Mouse (Mus musculus) thymus, postnatal 0 days (tissue): ENCODE measurements around the gene Pdzd11. TPM values are rescaled to one million over a fixed set of nuclear protein-coding genes. Genes with fewer than 3 reads are reported as not detected.
A peak's percentile ranks its signal among the peaks of the same experiment; 100 is the strongest.

Source experiments
- DNase-seq: peaks from one replicate; pipeline ENCODE4 v3.0.0-alpha.2; 2015; ENCODE audit warnings: low spot score
- polyA plus RNA-seq: library from polyadenylated mRNA; unstranded; fragments of >200 nt; fragmentation: Nextera tagmentation; extraction: Ambion mirVana; gene quantifications from 2 replicates; pipeline ENCODE4 v1.2.1, GENCODE M21; 2015

The Pdzd11 gene
- polyA plus RNA-seq, result 84.8 and 91.9 TPM in 2 replicates

DNA sequence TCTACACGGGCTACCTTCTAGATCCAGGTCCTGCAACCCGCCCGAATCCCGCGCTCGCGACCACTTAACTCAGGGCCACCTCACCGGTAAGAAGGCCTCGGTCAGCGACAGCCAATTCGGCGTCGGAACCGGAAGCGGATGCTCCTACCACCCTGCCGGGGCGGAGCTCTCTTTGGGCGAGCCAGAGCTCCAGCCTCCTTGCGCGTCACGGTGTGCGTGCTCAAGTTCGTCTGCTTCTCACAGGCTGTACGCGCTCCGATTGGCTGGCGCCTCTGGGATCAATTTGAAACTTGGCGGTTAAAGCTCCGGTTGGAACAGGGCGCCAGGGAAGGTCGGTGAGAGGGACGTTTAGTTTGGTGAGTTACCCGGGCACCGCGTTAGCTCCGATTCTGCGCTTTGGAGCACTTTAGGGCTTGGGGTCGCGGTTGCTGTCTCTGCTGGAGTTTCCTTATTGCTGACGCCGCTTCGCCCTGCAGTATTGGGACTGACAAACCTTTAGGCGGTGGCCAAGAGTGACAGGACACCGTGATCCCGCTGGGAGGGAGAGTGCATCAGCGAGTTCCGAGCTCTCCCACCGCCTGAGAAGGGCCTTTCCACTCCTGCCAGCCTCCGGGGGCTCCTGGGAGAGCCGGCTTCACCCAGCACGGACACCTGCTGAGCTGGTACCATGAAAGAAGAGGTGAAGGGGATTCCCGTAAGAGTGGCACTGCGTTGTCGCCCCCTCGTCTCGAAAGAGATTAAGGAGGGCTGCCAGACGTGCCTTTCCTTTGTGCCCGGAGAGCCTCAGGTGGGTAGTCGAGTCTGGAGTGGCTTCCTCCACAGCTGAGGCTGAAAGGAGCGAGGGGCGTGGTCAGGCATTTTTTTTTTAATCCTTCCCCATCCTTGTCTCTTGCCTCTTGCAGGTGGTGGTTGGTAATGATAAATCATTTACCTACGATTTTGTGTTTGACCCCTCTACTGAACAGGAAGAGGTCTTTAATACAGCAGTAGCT, at the start of gene Pdzd11:
TSS of gene Pdzd11 (minus strand) at position 767 of the 992 bp plus-strand sequence.
- DNase-seq, result peak; percentile 92

DNA sequence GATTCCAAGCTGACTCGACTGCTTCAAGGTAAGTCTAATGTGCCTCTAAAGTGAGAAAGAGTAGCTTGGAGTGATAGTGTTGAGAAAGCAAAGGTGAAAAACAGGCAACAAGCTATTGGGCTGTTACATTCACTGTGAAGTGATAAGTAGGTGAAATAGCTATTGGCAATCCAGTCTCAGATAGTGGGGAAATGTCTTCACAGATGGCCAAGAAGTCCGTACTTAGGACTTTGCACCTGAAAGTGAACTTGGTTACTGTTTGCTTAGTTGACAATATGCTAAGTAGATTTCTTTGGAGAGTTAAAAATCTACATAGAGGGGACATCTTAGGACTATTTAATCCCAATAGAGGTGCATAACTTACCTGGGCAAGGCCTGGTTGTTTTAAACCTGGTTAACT, 38.5 kb upstream of the Pdzd11 start:
- no peak for DNase-seq

DNA sequence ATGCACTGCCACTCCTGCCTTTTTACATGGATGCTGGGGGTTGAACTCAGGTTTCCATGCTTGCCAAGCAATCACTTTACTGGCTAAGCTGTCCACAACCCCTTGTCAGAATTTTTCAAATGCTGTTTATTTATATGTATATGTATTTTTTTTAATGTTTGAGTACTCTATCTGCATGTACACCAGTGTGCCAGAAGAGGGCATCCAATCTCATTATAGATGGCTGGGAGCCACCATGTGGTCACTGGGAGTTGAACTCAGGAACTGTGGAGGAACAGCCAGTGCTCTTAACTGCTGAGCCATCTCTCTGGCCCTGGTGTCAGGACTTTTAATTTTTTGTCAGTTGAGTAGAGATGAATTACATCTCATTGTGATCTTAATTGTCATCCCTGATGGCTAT, 26.5 kb upstream of the Pdzd11 start:
- no peak for DNase-seq

DNA sequence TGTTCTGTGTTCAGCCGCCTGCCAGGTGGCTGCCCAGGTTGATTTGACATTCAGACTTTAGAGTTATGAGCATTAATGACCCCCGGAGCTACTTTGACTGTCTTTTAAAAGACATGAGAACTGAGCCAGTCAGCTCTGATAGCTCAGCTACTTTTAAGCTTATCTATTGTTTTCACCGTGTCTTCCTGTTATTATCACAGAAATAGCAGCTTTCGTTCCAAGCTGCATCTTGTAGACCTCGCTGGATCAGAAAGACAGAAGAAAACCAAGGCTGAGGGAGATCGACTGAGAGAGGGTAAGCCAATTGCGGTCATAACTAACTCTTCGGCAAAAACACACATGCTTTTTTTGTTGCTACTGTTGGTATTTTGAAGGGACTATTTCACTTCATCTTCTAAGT, 12.1 kb upstream of the Pdzd11 start:
- no peak for DNase-seq

DNA sequence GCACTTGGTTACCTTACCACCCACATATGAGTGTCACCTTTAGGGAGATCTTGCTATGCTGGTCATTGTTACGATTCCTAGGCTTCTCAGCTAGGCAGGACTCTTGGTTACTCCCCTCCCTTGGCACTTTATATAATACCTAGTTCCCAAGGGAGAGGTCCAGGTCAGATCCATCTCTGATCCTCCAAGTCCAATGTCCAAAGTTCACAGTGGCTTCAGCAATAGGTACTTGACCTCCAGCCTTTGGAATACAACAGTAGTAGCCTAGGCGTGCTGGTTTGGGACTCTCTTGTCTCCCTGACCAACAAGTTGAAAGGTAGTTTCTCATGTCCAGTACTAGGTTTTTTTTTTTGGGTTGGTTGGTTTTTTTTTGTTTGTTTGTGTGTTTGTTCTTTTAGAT, 2.7 kb upstream of the Pdzd11 start:
- no peak for DNase-seq

DNA sequence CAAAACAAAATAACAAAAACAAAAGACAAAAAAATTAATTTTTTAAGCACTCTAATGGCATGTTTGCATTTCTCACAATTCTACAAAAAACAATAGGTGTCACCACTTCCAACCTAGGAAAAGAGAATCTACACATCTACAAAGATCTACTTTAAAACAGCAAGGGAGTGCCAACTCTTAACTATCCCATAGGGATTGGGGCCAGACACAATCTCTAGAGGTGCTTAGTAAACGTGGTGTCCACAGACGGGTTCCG, 894 bp downstream of the Pdzd11 start, which contains the start of gene Kif4:
TSS of gene Kif4 (plus strand) at position 192 of the 256 bp plus-strand sequence.
- DNase-seq, result no peak

DNA sequence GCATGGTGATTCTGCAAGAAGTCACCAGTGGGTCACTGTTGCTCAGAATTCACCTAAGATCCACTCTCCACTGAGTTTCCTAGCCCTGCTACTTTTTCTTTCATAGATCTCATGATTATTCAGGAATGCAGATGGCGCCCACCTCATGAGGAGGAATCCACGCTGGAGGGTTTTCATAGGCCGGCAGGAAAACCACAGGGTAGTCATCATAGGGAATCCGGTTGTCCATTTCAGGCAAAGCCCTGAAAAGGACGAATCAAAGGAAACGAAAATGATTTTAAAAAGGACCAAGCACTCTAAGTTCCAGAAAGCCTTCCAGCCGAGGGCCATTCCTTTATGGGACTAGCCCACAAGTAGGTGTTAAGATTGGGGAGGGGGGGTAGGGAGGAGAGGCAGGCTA, 1.2 kb downstream of the Pdzd11 start:
- no peak for DNase-seq

DNA sequence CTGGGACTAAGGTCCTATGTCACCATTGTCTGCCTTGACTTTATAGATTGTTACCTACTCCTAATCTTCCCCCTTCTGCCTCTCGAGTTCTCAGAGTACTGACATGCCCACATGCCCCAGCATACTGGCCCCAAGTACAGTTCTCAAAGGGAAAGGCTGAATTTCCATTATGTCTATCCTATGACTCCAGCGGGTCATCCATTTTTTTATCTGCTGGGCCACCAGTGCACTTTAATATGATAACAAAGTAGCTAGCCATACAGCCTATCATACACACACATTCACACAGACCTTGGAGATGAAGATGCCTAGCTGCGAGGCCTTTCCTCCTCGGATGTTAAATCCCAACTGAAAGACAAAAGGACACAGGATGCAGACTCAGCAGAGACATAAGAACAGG, 2.1 kb downstream of the Pdzd11 start:
- no peak for DNase-seq

DNA sequence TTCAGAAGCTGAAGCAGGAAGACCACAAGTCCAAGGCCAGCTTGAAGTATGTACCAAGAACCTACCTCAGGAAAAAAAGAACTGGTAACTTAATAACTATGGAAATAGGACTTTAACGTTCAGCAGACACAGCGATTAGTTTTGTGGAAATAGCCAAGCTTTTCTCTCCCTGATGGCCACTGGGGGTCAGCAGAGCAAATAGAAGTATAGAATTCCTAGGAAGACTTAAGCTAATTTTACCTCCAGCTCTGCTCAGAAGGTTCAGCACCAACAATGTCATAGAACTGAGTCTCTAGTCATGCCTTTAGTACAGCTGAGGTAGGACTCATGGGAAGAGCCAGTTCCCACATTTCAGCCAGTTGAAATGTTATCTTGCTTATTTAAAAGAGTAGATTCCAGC, 5.0 kb downstream of the Pdzd11 start:
- no peak for DNase-seq

DNA sequence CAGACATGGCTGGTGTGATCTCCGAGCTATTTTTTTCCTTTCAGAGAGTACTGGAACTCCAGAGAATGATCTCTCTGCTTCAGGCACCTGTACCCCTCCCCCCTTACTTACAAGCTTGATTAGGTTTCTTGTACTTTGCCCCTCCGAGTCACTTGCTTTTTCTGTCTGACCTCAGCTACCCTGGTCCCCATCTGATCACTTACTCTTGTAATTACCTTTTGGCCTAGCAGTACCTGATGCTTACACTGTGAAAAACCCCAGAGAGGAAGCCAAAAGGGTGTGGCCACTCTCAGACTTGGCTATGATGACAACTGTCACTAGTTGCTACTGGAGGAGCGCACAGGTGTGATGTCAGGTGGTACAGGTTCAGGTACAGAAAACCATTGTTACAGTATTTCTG, 7.9 kb downstream of the Pdzd11 start:
- DNase-seq, result no peak

DNA sequence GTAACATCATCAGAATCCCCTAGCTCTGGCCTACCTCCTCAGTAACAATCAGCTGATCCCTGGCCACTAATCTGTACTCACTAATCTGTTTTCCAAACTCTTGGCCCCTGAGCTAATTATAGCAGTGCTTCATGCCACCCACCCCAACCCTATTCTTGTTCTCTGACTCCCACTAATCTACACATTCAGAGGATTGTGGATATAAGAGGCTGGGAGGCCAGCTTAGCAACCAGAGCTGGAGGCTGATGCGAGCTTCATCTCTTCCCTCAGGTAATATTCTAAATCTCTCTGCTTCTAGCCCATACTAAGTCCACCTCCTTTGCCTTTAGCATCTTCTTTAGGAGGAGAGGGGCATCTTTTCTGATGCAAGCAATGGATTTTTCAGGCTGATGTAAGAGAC, 21.1 kb downstream of the Pdzd11 start, which contains the start of gene Arr3:
TSS of gene Arr3 (plus strand) at position 184 of the 400 bp plus-strand sequence.
- DNase-seq, result no peak

DNA sequence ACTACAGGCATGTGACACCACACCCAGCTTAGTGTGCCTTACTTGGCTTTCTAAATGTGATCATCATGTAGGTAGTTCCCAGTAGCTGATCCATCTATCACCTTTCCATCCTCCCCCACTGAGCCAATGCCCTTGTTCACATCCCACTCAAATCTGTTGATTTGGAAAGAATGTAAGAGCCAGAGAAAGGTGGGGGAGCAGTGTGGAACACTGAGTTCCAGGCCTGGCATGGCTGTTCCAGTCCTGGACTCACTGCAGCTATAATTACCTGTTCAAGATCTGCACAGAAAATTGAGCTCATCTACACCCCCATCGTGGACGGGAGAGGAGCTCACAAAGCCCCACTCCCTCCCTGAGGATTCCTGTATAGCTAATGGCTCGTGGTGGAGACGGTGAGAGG, 26.6 kb downstream of the Pdzd11 start:
- no peak for DNase-seq

DNA sequence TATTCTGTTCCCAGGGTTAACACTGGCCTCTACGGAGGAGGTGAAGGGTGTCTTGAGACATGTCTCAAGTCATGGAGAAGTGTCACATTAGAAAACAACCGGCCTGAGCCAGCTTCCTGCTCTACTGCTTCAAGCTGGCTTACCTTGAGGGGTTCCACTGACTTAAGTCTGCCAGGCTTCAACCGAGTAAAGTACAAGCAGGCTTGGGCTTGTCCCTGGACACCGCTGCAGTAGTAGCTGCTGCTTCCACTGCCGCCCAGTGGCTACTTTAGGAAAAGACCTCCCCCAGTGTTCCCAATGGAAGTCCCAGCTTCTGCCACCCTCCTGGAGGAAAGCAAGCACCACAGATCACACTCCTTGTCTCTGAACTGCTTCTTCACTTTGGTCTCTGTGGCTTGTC, 28.9 kb downstream of the Pdzd11 start:
- DNase-seq, result no peak

DNA sequence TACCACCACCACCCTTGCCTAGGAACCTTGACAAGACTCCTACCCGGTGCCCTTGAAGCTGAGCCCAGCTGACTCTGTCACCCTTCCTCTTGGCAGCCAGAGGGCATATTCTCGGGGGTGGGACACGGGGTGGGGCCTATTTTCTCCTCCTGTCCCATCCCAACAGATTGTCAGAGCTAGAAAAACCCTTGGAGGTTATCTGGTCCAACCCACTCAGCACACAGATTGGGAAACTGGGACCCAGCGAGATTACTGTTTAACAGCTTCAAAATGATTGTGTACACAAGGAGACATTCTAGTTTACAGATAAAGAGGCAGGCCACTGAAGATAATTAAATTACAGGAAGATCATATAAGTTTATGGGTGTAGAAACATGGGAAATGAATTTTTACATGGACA, 31.6 kb downstream of the Pdzd11 start, which contains the start of gene P2ry4:
TSS of gene P2ry4 (minus strand) at position 79 of the 400 bp plus-strand sequence.
- no peak for DNase-seq

Other genes starting within 250 kb of the Pdzd11 start
- gene Otud6a, start 197.6 kb downstream of the Pdzd11 start, polyA plus RNA-seq, result not detected in 2 replicates
- gene Awat2, start 183.9 kb downstream of the Pdzd11 start, polyA plus RNA-seq, result 0.40 and 0.63 TPM in 2 replicates
- gene Igbp1, start 132.3 kb downstream of the Pdzd11 start, polyA plus RNA-seq, result 40.6 and 42.3 TPM in 2 replicates
- gene Dgat2l6, start 101.7 kb downstream of the Pdzd11 start, polyA plus RNA-seq, result not detected in 2 replicates
- gene Awat1, start 54.3 kb downstream of the Pdzd11 start, polyA plus RNA-seq, result 0.09 TPM in 1 of 2 replicates, not detected in the other
- gene P2ry4, start 31.7 kb downstream of the Pdzd11 start, polyA plus RNA-seq, result 0.03 TPM in 1 of 2 replicates, not detected in the other
- gene Arr3, start 21.1 kb downstream of the Pdzd11 start, polyA plus RNA-seq, result not detected in 2 replicates
- gene Kif4, start 831 bp downstream of the Pdzd11 start, polyA plus RNA-seq, result 21.7 and 22.0 TPM in 2 replicates
- 0.23 and 0.37 TPM in 2 replicates for gene Gdpd2, start 103.3 kb upstream of the Pdzd11 start, polyA plus RNA-seq
- gene Dlg3, start 141.2 kb upstream of the Pdzd11 start, polyA plus RNA-seq, result 2.2 and 2.3 TPM in 2 replicates